Mouse (Mus musculus) B cell, adult 62 days (primary cell): ENCODE results near the gene Trdmt1. TPM values are rescaled to one million over a fixed set of nuclear protein-coding genes. Genes with fewer than 3 reads are reported as not detected.

Experiments
- total RNA-seq: library from RNA; stranded (reverse); gene quantifications from 4 replicates; pipeline ENCODE4 v1.2.4, GENCODE M21; 2023

The Trdmt1 gene
- total RNA-seq: 4.9 to 10.1 TPM (median 8.6 TPM) in 4 replicates

GRCm38 (mm10) chr2:13544193-13544824 lies at the start of gene Trdmt1:
Trdmt1 (minus strand) TSS chr2:13544668.

DNA sequence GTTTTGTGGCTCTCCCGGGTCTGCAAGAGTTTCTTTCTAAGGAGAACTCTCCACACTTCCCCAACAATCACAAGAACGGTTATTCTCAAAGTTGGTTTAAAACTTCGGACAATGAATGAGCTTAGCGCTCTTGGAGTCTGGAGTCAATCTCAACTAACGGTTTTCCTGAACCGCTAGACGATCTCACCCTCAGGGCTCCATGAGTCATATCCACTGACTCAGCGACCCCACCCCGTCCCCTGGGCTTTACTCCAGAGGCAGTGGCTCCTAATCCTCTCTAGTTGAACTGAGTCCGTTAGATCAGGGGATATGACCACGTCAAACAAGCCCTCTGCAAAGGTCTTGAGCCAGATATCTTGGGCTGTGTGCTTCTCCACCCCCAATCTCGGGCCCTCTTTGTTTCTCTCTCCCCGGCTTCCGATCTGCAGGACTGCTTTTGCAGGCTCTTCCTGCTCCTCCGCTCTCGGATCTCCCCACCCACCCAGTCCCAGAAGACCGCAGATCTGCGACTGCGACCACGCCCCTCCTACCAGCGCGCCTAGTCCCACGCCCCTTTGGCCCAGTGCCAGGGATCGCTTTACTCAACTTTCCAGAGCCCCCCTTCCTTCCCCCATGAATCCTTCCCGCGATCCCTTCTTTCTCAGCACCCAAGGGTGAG lies 29.1 kb upstream of the Trdmt1 start, which contains the start of gene Vim:
Gene Vim (plus strand): TSS at position 520 of the 658 bp plus-strand sequence.

DNA sequence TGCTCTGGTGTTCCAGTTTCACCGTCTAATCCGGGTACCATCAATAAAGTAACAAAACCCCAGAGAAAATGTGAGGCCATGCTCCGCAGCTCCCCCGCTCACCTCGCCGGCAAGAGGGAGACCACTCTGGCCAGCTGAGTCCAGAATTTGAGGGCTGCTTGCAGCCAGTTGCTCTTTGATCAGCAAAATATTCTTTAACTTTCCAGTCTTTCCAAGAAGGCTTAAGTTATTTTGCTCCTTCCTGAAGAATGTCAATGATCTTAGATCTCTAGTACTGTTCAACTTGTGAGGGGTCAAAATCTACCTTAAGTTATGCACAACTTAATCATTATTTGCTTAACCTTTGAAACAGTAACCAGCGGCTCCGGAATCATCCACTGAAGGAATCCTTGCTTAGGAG lies 52.7 kb downstream of the Trdmt1 start, which contains the start of gene Cubn:
Gene Cubn (minus strand): TSS at position 80 of the 400 bp plus-strand sequence.

Other genes starting within 250 kb of the Trdmt1 start
- gene Cubn, start 52.9 kb downstream of the Trdmt1 start, total RNA-seq: not detected in 4 replicates
- 347 to 387 TPM (median 371 TPM) in 4 replicates for gene Vim, start 29.3 kb upstream of the Trdmt1 start, total RNA-seq
- 4.9 to 6.4 TPM (median 5.9 TPM) in 4 replicates for gene St8sia6, start 249.4 kb upstream of the Trdmt1 start, total RNA-seq